Mouse (Mus musculus): ENCODE measurements around the gene Rabggta.

Rabggta gene

GRCm38 (mm10) chr14:55681160-55682117, 40.6 kb downstream of the Rabggta start, which contains the start of gene Tinf2:
Tinf2 (minus strand) TSS chr14:55681820.
- DNase-seq: peak; percentile 94

- DNase-seq: no peak
These were observed 44.4 kb downstream of the Rabggta start for GRCm38 (mm10) chr14:55677615-55678014.

DNA sequence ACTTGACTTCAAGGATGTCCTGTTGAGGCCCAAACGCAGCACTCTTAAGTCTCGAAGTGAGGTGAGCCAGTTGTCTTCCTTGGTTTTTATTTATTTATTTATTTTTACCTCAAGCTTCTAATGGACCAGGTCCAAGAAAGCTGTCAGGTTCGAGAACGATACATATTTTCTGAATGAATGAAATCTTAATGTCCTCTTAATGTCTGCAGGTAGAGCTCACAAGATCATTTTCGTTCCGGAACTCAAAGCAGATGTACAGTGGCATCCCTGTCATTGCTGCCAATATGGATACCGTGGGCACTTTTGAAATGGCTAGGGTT, 49.4 kb downstream of the Rabggta start:
- DNase-seq: no peak

DNA sequence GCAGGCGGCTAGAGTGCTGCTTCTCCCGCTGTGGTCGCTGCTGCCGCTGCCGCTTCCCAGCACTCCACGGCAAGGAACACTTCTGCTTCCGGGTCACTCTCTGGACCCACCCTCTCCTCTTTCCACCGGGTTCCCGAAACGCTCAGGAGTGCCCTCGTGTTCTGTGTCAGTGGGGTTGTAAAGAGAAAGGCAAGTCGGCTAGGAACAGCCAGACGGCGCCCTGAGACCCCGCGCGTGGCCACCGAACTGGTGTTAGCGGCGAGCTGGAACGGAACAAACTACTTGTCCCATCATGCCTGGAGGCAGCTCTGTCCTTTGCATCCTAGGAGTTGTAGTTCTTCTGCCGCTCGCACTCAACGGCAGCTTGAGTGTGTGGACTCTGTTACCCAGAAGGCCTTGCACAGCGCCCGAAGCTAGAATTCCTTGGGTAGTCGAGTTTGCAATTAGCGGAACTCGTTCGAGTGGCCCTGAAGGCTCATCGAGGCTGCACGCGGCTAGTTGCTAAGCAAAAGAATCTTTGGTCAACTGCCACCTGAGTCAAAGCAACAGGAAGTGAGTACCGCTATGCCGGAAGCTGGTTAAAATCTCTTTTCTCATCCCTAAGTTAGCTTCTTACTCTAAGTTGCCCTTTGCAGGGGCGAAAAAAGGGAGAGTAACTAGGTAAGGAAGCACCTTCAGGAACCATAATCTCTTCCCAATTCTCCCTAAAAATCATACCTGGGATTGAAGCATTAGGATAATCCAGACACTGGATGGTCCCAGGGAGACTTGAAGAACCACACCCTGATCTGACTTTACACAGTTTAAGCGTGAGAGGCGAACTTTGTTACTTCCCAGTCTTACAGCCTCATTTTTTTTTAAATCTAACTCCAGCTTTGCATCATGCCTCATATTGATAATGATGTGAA, 50.0 kb downstream of the Rabggta start, which contains the start of the genes Gmpr2 and Nedd8:
TSS of gene Gmpr2 (plus strand) at position 109 of the 908 bp plus-strand sequence.
TSS of gene Nedd8 (minus strand) at position 292 of the 908 bp plus-strand sequence.
- peak; percentile 83 for DNase-seq

- no peak for DNase-seq
These were observed 50.6 kb downstream of the Rabggta start for GRCm38 (mm10) chr14:55671486-55671832.
